Comparison of ENCODE assay signal across 8 mouse cellular contexts in the genomic region with DNA sequence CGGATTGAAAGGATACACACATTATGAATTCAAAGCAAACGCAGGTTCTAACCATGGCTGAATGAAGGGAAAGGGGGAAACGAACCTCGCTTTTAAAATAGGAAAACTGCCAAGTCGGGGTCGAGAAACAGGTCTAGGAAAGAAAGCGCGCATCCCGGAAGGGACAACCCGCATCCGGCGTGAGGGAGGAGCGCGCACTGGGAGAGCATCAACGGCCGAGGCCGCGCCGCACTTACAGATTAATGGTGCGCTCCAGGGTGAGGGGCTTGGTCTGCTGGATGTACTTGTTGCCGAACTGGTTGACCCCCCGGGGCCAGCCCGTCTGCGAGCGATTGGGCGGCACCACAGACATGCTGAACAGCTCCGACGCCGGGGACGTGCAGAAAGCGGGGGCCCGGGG. TPM values are rescaled to one million over a fixed set of nuclear protein-coding genes. Genes with fewer than 3 reads are reported as not detected.
DNase-seq lines count a peak whose midpoint lies in the region; ATAC-seq and TF ChIP-seq lines count a peak whose summit lies in the region.
"Not testable (repeated sequence)": the region's sequence is repeated elsewhere in the genome, so short reads cannot be mapped to it uniquely, and the experiment has no call there.

No protein-coding gene starts in this region.

- in situ Hi-C loops in Patski (cut with MboI; ENCODE audit: low pct_unique_long_range_greater_than_20kb) = not testable (repeated sequence)

- not testable (repeated sequence) for H3K36me3 ChIP-seq in hindbrain, embryonic 16.5 days (ENCODE audit: control insufficient read depth, insufficient read depth, low read length)

- intact Hi-C loops in left cerebral cortex, postnatal 10 days (cut with DNase I) = not testable (repeated sequence)

- not testable (repeated sequence) for DNase-seq in Patski (ENCODE audit: low read depth, low spot score)
- DNase-seq in cerebellum, postnatal 14 days = peak; percentile 74 to 75
- DNase-seq in frontal cortex, postnatal 25 days (ENCODE audit: low spot score in 2 of 2) = peak; percentile 34 to 53
- DNase-seq in left cerebral cortex, postnatal 10 days (ENCODE audit: extremely low spot score in 1 of 2, low spot score in 2 of 2) = peak; percentile 46 to 82
- DNase-seq in right cerebral cortex, adult 2 months (ENCODE audit: low spot score in 2 of 2) = peak; percentile 68 to 73
- DNase-seq in urinary bladder, adult 2 months (ENCODE audit: low spot score) = peak; percentile 49

- POLR2A ChIA-PET in Patski (lab: Charles Lee) = not testable (repeated sequence)

- H3K27ac ChIP-seq in hindbrain, embryonic 16.5 days (ENCODE audit: low read depth, low read length) = peak overlapping the region; percentile 76

- TF ChIP-seq CTCF in Patski (IDR thresholded peaks at IDR 0.05) = not testable (repeated sequence)

- peak overlapping the region; percentile 63 for H3K4me3 ChIP-seq in hindbrain, embryonic 16.5 days (ENCODE audit: low read length)

- H3K27me3 ChIP-seq in Patski; hindbrain, embryonic 16.5 days (replicated peaks; ENCODE audit: control insufficient read depth, insufficient read depth, low read length): not testable (repeated sequence)

- peak; percentile 73 for ATAC-seq in Patski
- ATAC-seq in hindbrain, embryonic 16.5 days = peak; percentile 90
- peak; percentile 53 for ATAC-seq in megakaryocyte, adult 5-6 weeks (ENCODE audit: poor library complexity, severe bottlenecking)

- H3K9ac ChIP-seq in hindbrain, embryonic 16.5 days (ENCODE audit: low read depth, low read length) = peak overlapping the region; percentile 64

- peaks cover 21% of the 10 kb centered on the region for H3K4me1 ChIP-seq in hindbrain, embryonic 16.5 days (ENCODE audit: control insufficient read depth, insufficient read depth, low read depth, low read length)

- not testable (repeated sequence) for H3K9me3 ChIP-seq in hindbrain, embryonic 16.5 days (ENCODE audit: control insufficient read depth, low read length)

- CTCF ChIA-PET in Patski (lab: Charles Lee) = interaction anchor here (1.2 kb wide), 1 partner anchor 12 kb away, joined by 4 read pairs; no protein-coding TSS in a partner anchor

- under 1% methylated on average over 22 of the region's 32 CpGs for WGBS in hindbrain, embryonic 16.5 days

- peak overlapping the region; percentile 71 for H3K4me2 ChIP-seq in hindbrain, embryonic 16.5 days (ENCODE audit: low read length)

RNA-seq across cellular contexts. Expression of a gene that starts 0.3 kb away (rescaled TPM):
- 59.9 TPM for polyA plus RNA-seq in Patski (2021)
- 77.1 and 78.7 TPM in 2 replicates for polyA plus RNA-seq in hindbrain, embryonic 16.5 days (2015; fragmentation: Nextera tagmentation; extraction: Ambion mirVana)
- 10 to 100 TPM; 66.4 to 75.8 TPM for total RNA-seq in left cerebral cortex, postnatal 10 days (2021)
- 83.1 and 84.4 TPM in 2 replicates for total RNA-seq in megakaryocyte, adult 5-6 weeks (2015)
- total RNA-seq in megakaryocyte, adult 5-6 weeks (2017) = 53.4 and 57.2 TPM in 2 replicates
- polyA plus RNA-seq in urinary bladder, adult 2 months (2012; rRNA removed) = 28.9 and 30.5 TPM in 2 replicates

RNA-seq across cellular contexts. Expression of a gene that starts 0.5 kb away (rescaled TPM):
- 13.4 TPM for polyA plus RNA-seq in Patski (2021)
- polyA plus RNA-seq in hindbrain, embryonic 16.5 days (2015; fragmentation: Nextera tagmentation; extraction: Ambion mirVana) = 15.8 and 16.2 TPM in 2 replicates
- 10 to 100 TPM; 36.7 to 38.1 TPM for total RNA-seq in left cerebral cortex, postnatal 10 days (2021)
- total RNA-seq in megakaryocyte, adult 5-6 weeks (2015) = 10.2 and 12.3 TPM in 2 replicates
- 9.0 and 9.1 TPM in 2 replicates for total RNA-seq in megakaryocyte, adult 5-6 weeks (2017)
- polyA plus RNA-seq in urinary bladder, adult 2 months (2012; rRNA removed) = 15.7 and 15.9 TPM in 2 replicates

RNA-seq across cellular contexts. Expression of a gene that starts 23.9 kb away (rescaled TPM):
- 203 TPM for polyA plus RNA-seq in Patski (2021)
- polyA plus RNA-seq in hindbrain, embryonic 16.5 days (2015; fragmentation: Nextera tagmentation; extraction: Ambion mirVana) = 57.4 and 71.5 TPM in 2 replicates
- total RNA-seq in left cerebral cortex, postnatal 10 days (2021) = 100 to 1,000 TPM; 129 to 132 TPM
- total RNA-seq in megakaryocyte, adult 5-6 weeks (2015) = 35.5 and 37.5 TPM in 2 replicates
- total RNA-seq in megakaryocyte, adult 5-6 weeks (2017) = 83.7 and 97.7 TPM in 2 replicates
- 83.0 and 90.3 TPM in 2 replicates for polyA plus RNA-seq in urinary bladder, adult 2 months (2012; rRNA removed)
